Mouse (Mus musculus) small intestine, adult 2 months (tissue): Measurements from ENCODE around the gene Gabrd.

Experiments
- CTCF ChIP-seq: fragments of 200-500 bp; IDR thresholded peaks from 2 replicates; pipeline ENCODE4 v1.5.1; 2012; ENCODE audit warnings: low read depth, mild to moderate bottlenecking, control low read depth, inconsistent platforms, low read length, moderate library complexity, mixed read lengths; ENCODE audit not compliant: insufficient replicate concordance, insufficient read length; ENCODE audit errors: extremely low read depth
- POLR2A ChIP-seq: fragments of 200-500 bp; IDR thresholded peaks from 2 replicates; pipeline ENCODE4 v1.6.1; 2012; ENCODE audit warnings: low read depth, mild to moderate bottlenecking, control low read depth, inconsistent platforms, low read length, moderate library complexity

DNA sequence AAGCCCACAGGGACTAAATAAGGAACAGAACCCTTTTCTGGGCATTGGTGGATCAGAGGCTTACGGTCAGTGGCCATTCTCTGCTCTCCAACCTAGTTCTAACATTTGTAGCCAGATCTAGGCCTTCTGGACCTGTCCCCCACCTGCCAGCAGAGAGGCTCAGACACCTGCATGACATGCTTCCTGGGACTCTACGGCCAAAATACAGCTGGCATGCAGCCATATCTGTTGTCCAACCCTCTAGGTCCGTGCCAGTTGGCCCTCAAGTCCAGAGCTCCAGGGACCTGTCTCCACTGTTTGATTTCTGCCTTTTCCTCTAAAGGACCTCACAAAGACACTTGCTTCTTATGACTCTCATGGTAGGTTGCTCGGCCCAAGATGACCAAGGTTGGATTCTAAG is 1.2 kb downstream of the Gabrd start:
- TF ChIP-seq CTCF (no peak), POLR2A (no peak)
